Mouse (Mus musculus): Measurements from ENCODE around the gene Prdx6.

Prdx6 gene

DNA sequence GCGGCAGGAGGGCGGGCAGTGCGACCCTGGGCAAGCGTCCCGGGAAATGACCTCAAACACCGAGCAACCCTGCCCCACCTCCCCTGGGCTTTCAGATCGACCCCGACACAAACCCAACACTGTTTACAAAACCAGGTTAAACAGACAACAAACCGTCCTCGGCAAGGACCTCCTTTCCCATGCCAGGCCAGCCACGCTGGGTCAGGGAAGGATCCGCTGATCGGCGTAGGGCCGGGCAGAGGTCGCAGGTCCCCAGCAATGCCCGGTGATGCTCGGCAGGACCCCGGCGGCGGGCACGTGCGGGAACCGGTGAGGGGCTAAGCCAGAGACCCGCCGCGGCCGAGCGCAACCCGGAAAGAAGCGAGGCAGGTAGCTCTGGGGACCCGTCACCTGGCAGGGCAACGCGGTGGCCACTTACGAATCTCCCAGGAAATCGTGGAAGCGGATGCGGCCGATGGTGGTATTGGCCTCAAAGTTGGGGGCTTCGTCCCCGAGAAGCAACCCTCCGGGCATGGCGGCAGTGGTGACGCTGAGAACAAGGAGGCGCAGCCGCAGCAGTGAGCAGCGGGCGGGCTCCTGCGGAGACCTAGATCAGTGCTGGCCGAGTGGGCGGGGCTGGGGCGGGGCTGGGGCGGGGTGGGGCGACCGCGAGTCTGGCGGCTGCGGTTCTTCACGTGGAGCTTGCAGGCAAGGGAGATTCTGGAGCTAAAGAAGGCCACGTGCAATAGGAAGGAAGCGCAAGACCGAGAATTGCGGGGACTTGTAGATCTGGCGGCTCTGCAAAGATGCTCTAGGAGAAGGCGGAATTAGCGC is at the start of gene Prdx6:
Gene Prdx6, minus strand, starts transcription at position 616 of the 813 bp plus-strand sequence.
- peak; percentile 25 to 83 for DNase-seq (ENCODE audit: low spot score in 2 of 2)

DNA sequence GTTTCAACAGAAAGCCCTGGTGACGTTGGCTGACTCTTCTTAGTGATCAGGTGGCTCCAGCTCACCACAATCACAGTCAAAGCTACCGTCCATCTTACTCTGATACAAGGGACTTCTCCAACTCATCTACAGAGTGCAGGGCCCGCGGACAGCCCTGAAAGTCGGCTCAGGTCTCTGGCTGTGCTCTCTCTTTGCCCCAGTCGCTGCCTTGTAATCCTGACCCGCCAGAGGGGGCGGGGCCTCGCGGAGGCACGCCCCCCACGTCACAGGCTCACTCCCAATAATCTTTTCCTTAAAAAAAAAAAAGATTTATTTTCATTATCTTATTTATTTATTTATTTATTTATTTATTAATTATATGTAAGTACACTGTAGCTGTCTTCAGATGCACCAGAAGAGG is 37.2 kb upstream of the Prdx6 start:
- DNase-seq (ENCODE audit: low spot score in 2 of 2), result no peak

DNA sequence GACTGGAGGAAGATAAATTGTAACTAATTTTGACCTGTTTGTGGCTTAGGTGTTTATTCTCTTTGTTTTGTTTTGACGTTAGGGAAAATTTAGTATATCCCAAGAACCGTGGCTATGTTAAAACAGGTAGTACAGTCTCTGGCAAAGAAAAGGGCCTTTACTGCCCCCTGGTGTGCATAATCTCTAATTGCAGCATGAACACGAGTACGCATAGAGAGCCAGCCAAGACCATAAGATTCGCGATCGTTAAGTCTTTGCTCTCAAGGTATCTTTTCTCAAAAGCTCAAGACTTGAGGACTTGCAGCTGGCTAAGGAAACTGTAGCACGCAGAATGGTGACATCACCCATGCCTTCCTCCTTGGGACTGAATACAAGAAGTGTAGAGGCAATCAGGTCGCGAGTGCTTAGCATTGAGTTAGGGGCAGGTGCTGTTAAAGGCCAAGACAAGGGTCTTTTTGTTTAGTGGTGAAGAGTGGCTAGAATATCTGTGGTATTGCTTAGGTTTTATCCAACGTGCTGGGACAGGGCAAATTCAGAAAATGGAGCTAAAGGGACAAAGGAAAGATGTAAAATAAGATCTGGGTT is 35.8 kb upstream of the Prdx6 start:
- DNase-seq (ENCODE audit: low spot score in 2 of 2), result peak; percentile 35 to 62

DNA sequence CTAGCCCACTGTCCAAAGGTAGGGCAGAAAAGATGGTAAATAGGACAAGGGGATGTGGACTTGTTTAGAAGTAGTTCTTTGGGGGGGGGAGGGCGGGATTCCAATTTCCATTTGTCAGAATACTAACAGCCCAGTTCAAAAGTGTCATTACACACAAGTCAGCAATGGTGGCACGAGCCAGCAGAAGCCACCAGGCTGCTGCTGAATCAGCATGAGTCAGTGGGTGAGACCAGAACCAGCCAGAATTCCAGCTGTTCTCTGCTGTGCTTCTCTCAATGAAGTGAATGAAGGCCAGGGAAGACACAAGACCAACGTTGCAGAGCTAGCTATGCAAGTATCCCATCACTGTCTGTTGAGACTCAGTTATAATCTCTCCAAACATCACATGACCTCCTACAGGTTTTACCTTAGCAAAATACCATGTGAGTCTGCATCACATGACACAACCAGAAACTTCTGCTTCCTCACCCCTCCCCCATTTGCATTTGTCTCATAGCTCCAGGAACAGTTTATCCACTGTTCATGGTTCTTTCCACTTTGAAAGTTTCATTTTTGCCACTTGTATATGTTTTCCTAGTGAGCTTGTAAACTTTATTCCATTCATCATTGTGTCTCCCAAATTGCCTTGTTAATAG is 30.2 kb upstream of the Prdx6 start:
- DNase-seq (ENCODE audit: low spot score in 2 of 2), result no peak

DNA sequence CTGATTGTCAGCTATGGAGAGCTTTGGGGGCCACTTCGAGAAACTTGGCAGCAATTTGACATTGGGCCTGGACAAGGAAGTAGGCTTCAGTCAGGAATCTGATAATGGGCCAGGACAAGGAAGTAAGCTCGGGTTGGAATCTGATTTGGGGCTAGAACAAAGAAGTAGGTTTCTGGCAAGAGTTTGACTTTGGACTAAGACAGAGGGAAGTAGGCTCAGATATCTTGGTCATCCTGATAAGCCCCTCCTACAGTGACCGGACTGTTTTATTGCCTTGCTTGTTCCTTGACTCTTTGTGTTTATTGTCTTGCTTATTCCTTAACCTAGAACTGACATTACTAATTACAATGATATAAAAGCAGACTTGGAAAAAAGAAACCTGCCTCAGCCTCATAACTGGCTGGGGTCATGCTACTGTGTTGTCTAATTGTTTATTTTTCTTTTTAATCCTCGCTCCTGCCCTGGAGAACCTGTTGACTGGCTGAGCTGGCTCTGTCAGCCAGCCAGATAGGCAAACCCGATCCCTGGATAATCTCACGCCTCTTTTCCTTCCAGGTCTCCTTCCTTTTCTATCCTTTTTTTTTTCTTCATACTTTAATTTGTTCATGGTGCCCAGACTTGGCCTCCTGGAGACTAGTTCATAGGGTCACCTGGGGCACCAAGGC is 28.4 kb upstream of the Prdx6 start:
- no peak for DNase-seq (ENCODE audit: low spot score in 2 of 2)

DNA sequence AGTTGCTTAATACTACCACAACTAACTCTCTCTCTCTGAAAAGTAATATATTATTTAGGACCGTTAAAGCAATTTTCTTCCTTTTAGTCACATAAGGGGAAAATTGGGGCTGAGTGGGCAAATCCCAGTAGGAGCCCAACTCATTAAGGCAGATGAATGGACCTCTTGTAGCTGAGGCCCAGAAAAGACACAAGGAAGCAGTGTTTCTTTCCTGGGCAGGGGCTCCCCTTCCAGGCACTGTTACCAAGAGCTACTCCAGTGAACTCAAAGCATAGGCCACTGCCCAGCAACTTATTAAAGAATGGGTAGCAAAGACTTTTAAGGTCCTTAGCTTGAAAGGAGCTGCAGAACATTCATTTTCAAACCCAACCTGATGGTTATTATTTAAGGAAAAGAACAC is 22.5 kb upstream of the Prdx6 start:
- no peak for DNase-seq (ENCODE audit: low spot score in 2 of 2)

DNA sequence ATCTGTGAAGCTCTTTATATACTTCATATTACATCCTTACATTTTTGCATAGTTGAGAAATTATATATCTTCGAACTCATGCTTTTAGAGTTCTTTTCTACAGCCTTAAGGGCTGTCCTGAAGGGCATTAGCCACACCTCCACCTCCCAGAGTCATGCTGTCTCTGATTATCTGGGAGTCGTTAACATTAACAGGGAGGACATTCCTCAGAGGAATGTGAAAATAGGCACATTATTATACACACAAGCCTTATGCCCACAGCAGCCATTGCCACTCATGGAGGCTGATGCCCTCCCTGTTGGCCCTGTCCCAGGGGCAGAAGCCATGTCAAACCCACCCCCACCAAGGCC is 20.4 kb upstream of the Prdx6 start:
- DNase-seq (ENCODE audit: low spot score in 2 of 2), result no peak

DNA sequence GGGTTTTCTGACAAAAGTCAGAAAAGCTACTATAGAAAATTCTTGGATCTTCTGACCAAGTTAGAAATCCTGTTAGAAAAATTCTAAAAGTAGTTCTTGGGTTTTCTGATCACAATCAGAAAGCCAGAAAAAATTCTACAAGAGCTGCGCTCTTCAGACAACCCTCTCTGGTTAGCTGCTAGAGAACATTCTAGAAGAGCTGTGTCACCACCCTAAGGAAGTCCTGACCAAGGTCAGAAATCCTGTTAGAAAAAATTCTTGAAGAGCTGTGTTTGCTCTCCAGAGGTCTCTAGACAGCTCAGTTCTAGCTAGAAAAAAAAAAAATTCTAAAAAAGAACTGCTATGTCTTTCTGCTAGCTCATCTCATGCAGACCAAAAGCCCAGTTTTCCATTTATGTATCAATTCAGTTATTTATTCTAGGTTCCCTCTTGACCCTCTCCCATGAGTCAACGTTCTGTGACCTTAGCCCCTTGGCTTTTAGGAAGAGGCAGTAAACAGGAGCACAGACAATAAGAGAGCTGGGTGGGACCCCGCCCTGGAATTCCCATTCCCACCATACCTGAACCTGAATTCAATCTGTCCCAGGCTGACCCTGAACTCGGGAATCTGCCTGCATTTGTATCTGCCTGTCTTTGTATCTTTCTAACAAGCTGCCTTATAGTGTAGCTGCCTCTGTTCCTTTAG is 19.9 kb upstream of the Prdx6 start:
- no peak for DNase-seq (ENCODE audit: low spot score in 2 of 2)

DNA sequence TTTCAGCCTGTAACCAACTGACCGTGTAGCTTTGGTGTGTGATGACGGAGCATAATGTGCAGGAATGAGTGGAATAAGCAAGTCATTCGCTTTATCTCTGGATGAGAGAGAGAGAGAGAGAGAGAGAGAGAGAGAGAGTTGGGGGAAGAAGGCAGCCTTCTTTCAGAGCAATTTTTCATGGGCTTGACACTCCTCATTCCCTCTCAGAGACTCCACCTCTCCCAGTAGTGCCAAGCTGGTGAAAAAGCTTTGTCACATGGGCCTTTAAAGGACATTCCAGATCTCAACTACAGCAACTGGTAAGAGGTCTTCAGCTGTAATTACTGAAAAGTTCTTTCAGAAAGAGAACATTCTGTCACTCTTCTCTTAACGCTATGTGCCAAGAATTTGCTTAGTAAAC is 18.3 kb upstream of the Prdx6 start:
- DNase-seq (ENCODE audit: low spot score in 2 of 2), result no peak

DNA sequence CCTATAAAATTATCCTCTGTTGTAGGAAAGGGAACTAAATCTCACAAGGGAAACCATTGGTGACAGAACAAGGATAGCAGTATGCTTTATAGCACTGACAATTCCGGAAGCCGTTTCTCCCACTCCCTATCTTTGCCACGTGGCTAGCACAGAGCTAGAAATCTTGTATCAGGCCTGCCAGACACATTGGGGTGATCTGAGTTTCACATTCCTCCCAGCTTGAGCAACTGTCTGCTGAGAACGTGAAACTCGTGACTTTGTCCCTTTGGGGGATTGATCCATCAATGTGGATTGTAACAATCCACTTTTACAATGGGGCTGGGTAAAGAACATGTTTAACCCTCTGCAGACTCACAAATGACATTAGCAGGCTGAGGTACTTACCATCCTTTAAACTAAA is 17.9 kb upstream of the Prdx6 start:
- DNase-seq (ENCODE audit: low spot score in 2 of 2), result no peak

DNA sequence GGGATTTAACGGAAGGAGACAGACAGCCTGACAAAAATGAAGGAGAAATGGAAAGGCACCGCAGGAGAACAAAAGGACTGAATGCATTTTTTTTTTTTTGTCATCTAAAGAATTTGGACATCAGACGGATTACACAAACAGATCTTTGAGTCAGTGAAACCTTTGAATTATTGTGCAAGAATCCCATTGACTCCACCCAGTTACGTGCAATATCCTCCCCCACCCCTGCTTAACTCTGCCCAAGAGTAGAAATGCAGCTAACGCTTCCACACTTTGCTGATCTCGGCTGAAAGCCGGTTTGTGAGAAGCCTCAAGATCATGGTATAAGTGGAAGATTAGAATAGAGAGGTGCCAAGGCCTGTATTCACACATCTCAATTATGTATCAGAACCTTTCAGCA is 17.1 kb upstream of the Prdx6 start:
- no peak for DNase-seq (ENCODE audit: low spot score in 2 of 2)

DNA sequence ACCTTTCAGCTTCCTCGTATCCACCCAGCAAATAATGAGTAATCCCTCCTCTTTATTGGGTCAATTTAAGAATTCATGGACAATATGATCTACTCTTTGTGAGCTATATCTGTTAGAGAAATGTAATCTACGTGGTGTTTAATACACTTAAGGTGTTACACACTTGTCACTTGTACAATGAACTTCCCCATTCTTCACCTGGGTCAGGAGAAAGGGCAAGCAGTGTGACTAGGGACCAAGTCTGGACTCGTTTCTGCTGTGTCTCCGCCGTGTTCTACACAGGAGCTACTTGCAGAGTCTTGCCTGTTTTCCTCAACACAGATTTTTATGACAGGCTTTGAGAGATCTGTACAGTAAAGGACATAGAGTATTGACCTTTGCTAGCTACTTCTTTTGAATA is 13.9 kb upstream of the Prdx6 start:
- DNase-seq (ENCODE audit: low spot score in 2 of 2), result no peak

DNA sequence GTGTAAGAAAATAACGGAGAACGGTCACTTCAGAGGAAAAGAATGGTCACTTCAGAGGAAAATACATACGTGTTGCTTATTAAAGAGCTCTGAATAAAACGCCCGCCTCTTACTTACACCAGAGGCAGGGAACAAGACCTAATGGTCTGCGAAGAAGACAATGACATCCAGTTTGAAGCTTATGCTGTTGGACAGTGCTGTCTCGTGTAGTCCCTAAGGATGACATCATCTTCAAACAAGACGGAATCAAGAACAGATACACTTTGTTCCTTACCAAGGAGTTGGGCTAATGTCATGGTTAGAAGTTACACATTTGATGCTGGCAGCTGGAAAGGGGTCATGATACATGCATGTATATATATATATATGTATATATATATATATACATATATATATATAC is 12.6 kb upstream of the Prdx6 start:
- DNase-seq (ENCODE audit: low spot score in 2 of 2), result no peak

DNA sequence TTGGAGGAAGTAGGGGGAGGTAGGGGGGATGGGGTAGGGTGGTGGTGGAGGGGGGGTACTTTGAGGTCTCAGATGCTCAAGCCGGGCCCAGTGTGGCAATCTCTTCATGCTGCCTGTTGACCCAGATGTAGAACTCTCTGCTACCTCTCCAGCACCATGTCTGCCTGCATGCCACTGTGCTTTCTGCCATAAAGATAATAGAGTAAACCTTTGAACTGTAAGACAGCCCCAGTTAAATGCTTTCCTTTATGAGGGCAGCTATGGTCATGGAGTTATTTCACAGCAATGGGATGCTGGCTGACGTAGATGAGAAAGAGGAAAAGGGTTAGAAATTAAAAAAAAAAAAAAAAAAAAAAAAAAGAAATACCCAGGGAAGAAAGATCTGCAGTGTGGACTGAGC is 11.5 kb upstream of the Prdx6 start:
- DNase-seq (ENCODE audit: low spot score in 2 of 2), result no peak

DNA sequence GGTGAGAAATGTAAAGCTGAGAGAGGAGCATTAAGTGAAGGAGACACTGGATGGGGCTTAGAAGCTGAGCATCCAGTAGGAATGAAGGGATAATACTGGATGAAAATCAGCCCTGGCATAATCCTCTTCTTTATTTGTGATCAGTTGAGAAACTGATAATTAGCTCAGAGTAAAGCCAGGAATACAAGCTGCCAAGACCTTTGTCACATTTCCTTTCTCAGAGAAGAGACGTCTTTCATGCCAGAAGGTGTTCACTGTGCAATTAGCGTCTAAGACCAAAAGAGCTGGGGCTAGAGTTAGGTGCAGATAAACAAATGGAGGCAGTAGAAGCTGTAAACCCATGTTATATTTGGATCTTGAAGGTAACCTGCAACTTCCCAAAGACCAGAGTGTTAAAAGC is 9.7 kb upstream of the Prdx6 start:
- no peak for DNase-seq (ENCODE audit: low spot score in 2 of 2)

DNA sequence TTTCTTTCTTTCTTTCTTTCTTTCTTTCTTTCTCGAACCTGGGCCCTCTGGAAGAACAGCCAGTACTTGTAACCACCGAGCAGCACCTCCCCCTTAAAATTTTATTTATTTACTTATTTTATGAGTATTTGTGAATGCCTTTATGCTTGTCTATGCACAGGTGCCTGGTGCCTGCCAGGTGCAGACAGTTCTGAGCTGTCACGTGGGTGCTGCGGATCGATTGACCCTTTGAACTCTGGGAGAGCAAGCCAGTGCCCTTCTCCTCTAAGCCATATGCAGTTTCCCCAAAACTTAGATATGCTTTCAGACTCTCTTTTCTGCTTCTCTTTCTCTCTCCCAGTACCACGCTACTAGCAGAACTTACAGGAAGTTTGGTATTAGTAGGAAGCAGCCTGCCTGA is 8.1 kb upstream of the Prdx6 start:
- no peak for DNase-seq (ENCODE audit: low spot score in 2 of 2)

DNA sequence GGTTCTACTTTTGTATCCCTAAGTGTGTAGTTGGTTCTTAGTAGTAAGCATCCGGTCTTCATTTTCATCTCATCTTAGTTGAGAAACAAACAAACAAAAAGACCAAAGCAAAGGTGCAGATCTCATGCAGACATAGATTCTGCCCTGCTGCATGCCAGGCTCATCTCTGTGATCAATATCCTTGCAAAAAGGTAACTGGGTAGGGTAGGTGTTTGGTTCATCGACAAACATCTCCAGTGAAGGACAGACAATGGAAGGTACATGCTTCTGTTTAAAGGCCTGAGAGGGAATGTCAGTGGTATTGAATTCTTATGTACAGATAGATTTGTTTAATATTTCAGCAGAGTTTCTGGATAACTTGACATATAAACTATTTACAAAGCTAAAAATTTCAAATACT is 7.3 kb upstream of the Prdx6 start:
- no peak for DNase-seq (ENCODE audit: low spot score in 2 of 2)

DNA sequence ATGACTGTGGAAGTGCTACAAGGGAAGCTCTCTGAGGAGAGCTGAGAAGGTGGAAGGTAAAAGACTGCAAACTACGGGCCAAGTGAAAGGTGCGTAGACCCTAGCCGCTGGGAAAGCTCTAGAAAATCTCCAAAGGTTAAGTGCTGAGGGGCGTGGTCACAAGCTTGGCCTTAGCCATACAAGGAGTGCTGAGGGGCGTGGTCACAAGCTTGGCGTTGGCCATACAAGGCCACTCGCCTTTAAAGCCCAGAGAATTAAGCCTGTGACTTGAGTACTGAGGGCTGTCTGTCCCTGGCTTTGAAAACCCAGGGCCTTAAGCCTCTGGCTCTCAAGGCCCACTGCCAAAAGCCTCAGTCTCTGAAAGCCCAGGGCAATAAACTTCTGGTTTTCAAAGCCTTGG is 5.9 kb upstream of the Prdx6 start:
- no peak for DNase-seq (ENCODE audit: low spot score in 2 of 2)

DNA sequence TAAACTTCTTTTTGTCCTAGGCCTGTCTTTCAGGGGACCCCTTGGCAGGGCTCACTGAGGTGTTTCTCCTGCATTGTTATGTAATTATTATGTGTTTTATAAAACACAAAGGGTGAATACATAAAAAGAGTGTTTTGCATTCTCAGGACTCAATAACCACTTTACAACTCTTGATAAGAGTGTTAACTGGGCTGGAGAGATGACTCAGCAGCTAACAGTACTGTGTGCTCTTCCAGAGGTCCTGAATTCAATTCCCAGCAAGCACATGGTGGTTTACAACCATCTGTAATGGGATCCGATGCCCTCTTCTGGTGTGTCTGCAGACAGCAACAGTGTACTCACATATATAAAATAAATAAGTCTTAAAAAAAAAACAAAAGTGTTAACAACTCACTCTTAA is 3.3 kb upstream of the Prdx6 start:
- no peak for DNase-seq (ENCODE audit: low spot score in 2 of 2)

DNA sequence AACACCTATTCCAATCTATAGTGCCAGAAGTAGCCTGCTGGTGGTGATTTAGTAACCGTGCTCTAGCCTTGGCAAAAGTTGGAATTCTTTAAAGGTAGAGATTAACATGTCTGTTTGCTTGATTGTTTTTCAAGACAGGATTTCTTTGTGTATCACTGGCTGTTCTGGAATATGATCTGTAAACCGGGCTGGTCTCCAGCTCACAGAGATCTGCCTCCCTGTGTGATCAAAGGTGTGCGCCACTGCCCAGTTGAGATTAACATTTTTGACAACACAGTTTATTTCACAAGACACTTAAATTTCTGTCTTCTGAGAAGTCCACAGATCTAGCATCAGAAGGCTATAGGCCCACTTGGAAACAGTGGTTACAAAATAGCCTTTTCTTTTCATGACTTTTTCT is 1.9 kb upstream of the Prdx6 start:
- no peak for DNase-seq (ENCODE audit: low spot score in 2 of 2)

DNA sequence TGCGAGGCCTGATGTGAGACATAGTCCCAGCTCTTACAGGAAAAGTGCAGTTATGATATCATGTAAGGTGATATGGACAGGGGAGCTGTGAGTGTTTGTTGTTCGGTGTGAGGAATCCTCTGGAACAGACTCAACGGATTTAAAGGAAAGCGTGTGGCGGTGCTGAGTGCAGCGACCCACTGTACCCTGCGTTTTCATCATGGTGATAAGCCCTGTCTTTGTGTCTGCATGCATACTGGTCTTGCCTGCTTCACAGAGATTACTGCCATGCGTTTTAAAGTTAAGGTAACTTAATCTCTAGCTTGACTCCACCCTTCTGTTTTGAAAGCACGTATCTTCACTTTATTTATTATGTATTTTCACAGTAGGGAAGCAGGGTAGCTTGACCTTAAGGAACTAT is 1.3 kb upstream of the Prdx6 start:
- DNase-seq (ENCODE audit: low spot score in 2 of 2), result no peak

All from natural killer cell, adult 2 months (primary cell).